Comparison of ENCODE assay signal across 9 mouse cellular contexts in the genomic region with DNA sequence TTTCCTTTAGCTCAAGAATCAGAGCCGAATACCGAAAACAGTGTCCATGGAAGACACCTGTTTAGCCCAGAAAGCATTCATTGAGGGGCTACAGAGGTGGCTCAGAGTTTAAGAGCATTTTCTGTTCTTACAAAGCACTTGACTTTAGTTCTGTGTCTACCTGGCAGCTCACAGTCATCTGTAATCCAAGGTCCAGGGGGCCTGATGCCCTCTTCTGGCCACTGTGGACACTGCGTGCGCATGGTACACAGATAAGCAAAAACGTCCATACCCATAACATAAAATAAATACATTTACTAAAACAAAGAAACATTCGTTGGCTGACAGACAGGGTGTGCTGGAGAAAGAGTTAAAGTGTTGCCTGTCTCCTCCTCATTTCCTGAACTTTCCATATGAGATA. TPM values are rescaled to one million over a fixed set of nuclear protein-coding genes. Genes with fewer than 3 reads are reported as not detected.
DNase-seq lines count a peak whose midpoint lies in the region; ATAC-seq and TF ChIP-seq lines count a peak whose summit lies in the region.
"Had no signal": no experiment of that assay in that cellular context is flagged by ENCODE, and none has a peak within 500 bp of the region (broad histone marks: within the 10 kb centered on the region; RNA-seq: fewer than 3 reads in every experiment).

No protein-coding gene starts in this region.

- H3K9ac ChIP-seq in heart, adult 2 months (ENCODE audit: low read depth, low read length) = no peak overlapping the region
- H3K9ac ChIP-seq: stomach, embryonic 15.5 days had no signal

- TF ChIP-seq EP300 in heart, adult 2 months (IDR thresholded peaks at IDR 0.05; ENCODE audit: insufficient read depth, low read depth, low read length) = no peak

- no peaks in the 10 kb centered on the region for H3K79me2 ChIP-seq in heart, adult 2 months (replicated peaks; ENCODE audit: control insufficient read depth, insufficient read depth, low read length)

- peak; percentile 82 for TF ChIP-seq CTCF in heart, adult 2 months (IDR thresholded peaks at IDR 0.05)
- TF ChIP-seq CTCF in layer of hippocampus, adult 2 months (conservative IDR thresholded peaks at IDR 0.05) = peak; percentile 83

- WGBS in heart, adult 2 months = 45% methylated on average over 6 of the region's 6 CpGs

- DNase-seq in heart, adult 2 months = peak; percentile 56 to 73
- DNase-seq in heart, adult 11 months = no peak
- DNase-seq in B cell, adult 2 months = peak; percentile 85 to 86
- DNase-seq in adrenal gland, postnatal 36 days = peak; percentile 67 to 73
- DNase-seq in fibroblast of lung, adult 2 months (ENCODE audit: low read depth) = peak; percentile 19
- peak; percentile 24 to 51 for DNase-seq in layer of hippocampus, adult 2 months (ENCODE audit: low spot score in 2 of 2)
- DNase-seq in spleen, postnatal 4 days (ENCODE audit: low spot score in 2 of 2) = peak; percentile 55 to 82

- H3K27ac ChIP-seq in heart, adult 2 months = no peak overlapping the region
- H3K27ac ChIP-seq in layer of hippocampus, adult 2 months = no peak overlapping the region
- H3K27ac ChIP-seq: stomach, embryonic 15.5 days had no signal

- ATAC-seq in megakaryocyte progenitor cell, adult 5-6 weeks (replicated peaks; ENCODE audit: poor library complexity) = peak; percentile 84

- TF ChIP-seq POLR2A in heart, adult 2 months (IDR thresholded peaks at IDR 0.05; ENCODE audit: insufficient read depth, low read depth, low read length) = no peak

- H3K4me3 ChIP-seq in heart, adult 2 months = no peak overlapping the region
- no peak overlapping the region for H3K4me3 ChIP-seq in layer of hippocampus, adult 2 months
- H3K4me3 ChIP-seq: stomach, embryonic 15.5 days had no signal

- H3K36me3 ChIP-seq in heart, adult 2 months (ENCODE audit: control insufficient read depth, insufficient read depth, low read length) = no peaks in the 10 kb centered on the region
- H3K36me3 ChIP-seq: stomach, embryonic 15.5 days had no signal

- intact Hi-C loops in heart, adult 2 months (cut with DNase I) = loop anchor here (1.0 to 5.0 kb wide), 2 partner anchors 101 to 300 kb away; no protein-coding TSS in a partner anchor

- no peaks in the 10 kb centered on the region for H3K27me3 ChIP-seq in heart, adult 2 months (ENCODE audit: control insufficient read depth, insufficient read depth, low read length)
- H3K27me3 ChIP-seq: stomach, embryonic 15.5 days had no signal

- H3K4me1 ChIP-seq in heart, adult 2 months (ENCODE audit: control insufficient read depth, insufficient read depth, low read length) = no peaks in the 10 kb centered on the region
- H3K4me1 ChIP-seq: stomach, embryonic 15.5 days had no signal

RNA-seq across cellular contexts. Expression of gene Gucy2c, which starts 59.6 kb away (rescaled TPM):
- total RNA-seq in heart, adult 2 months (2021) = not detected
- polyA plus RNA-seq in heart, adult 2 months (2012; rRNA removed) = not detected in 2 replicates
- not detected for total RNA-seq in adrenal gland, postnatal 36 days (2021)
- under 1 TPM; 0.36 to 0.54 TPM for total RNA-seq in layer of hippocampus, adult 2 months (2021)
- not detected in 2 replicates for total RNA-seq in megakaryocyte progenitor cell, adult 5-6 weeks (2015)
- not detected in 2 replicates for total RNA-seq in megakaryocyte progenitor cell, adult 5-6 weeks (2017)
